Mouse (Mus musculus) left cerebral cortex, adult 18-20 months (tissue): ENCODE measurements around the gene Irf9. TPM values are rescaled to one million over a fixed set of nuclear protein-coding genes. Genes with fewer than 3 reads are reported as not detected.

Experiments used
- DNase-seq, 2 experiments: peaks; one replicate each; pipeline ENCODE4 v3.0.0; 2021 to 2022; ENCODE audit warnings: low spot score in 2 of 2, mixed read lengths in 1 of 2
- long read RNA-seq, 2 experiments: library from polyadenylated mRNA; stranded (forward); transcript quantifications; one replicate each; pipeline ENCODE4 v2.0.0; 2021
- total RNA-seq, 2 experiments: library from RNA; stranded (reverse); gene quantifications; 2 replicates each; pipeline ENCODE4 v1.2.3; 2021

The Irf9 gene
- total RNA-seq, result 10 to 100 TPM; 11.7 to 11.8 TPM
- long read RNA-seq, experiment 1, transcript Irf9-202 (9 exons, 2,459 nt), result major isoform, 5 of 5 reads
- long read RNA-seq, experiment 1, partial matches to known transcripts, result 0 of 5 reads
- long read RNA-seq, experiment 1, other reads (novel, unspliced or antisense), result 0 of 5 reads
- long read RNA-seq, experiment 2, partial matches to known transcripts, result 0 of 5 reads
- long read RNA-seq, experiment 2, other reads (novel, unspliced or antisense), result 0 of 5 reads

DNA sequence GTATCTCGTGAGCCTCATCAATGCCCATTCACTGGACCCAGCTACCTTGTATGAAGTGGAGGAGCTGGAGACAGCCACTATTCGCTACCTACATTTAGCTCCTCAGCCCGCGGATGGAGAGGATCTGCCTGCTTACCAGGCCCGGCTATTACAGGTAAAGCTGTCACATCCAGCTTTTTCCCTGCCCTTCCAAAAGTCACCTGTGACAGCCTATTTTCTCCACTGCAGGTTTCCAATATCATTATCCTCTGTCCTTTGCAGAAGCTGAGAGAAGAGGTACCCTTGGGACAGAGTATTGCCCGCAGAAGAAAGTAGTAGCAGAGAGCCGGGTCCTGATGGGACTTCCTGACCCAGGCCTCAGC, at the start of gene Irf9:
Gene Irf9, plus strand, starts transcription at position 301 of the 362 bp plus-strand sequence.
- no peak for DNase-seq

DNA sequence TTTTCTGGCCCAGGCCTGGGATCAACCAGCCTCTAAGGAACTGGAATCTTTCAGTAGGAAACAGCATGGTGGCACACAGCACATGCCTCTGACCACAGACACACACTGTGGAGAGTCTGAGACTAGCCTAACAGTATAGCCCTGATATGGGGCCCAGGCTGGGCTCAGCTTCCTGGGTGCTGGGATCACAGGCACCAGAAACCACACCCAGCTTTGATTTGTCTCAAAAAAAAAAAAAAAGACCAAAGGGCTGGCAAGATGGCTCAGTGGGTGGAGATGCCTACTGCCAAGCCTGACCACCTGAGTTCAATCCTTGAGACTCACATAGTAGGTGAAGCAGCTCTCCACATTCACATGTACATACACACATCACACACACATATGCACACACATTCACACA, 48.7 kb upstream of the Irf9 start:
- DNase-seq, result no peak

DNA sequence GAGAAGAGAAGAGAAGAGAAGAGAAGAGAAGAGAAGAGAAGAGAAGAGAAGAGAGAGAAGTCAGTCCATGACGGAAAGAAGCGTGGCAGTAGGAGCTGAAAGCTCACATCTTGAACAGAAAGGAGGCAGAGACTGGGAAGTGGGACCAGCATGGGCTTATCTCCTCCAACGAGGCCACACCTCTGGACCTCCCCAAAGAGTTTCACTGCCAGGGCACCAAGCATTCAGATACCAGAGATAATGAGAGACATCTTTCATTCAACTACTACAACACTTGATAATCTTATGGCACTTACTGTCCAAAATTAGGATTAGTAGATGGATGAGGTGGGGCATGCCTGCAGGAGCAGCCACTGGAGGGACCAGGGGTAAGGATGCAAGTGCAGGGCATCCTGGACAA, 47.6 kb upstream of the Irf9 start:
- no peak for DNase-seq

DNA sequence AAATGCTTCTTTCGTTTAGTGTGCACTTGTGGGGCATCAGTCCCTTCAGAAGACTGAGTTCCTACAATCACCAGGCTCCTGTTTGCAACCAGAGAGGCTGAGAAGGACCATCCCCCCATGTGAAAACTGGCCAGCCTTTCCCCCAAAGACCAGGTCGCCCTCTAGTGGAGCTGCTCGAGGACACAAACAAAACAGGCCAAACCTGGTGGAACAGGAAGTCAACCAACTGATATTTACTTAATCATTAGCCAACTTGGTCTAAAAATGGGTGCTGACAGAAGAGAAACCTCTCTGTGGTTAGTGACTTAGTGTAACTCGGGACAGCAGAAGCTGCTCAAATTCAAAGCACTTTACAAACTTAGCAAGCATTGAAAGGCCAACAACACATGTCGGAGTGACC, 46.4 kb upstream of the Irf9 start:
- peak; percentile 73 to 77 for DNase-seq

DNA sequence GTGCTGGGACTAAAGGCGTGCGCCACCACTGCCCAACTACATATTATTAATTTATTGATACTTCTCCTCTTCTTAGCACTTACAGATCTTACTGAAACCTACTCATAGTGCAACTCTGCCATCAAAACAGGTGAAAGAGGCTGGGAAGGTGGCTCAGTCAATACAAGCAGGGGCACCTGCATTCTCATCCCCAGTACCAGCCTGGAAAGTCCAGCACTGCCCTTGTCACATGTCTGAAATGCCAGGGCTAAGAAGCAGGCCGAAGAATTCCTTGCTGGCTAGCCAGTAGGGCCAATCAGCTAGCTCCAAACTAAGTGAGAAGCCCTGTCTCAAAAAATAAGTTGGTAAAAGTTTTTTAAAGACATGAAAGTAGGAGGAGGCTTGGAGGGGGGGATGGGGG, 45.8 kb upstream of the Irf9 start:
- no peak for DNase-seq

DNA sequence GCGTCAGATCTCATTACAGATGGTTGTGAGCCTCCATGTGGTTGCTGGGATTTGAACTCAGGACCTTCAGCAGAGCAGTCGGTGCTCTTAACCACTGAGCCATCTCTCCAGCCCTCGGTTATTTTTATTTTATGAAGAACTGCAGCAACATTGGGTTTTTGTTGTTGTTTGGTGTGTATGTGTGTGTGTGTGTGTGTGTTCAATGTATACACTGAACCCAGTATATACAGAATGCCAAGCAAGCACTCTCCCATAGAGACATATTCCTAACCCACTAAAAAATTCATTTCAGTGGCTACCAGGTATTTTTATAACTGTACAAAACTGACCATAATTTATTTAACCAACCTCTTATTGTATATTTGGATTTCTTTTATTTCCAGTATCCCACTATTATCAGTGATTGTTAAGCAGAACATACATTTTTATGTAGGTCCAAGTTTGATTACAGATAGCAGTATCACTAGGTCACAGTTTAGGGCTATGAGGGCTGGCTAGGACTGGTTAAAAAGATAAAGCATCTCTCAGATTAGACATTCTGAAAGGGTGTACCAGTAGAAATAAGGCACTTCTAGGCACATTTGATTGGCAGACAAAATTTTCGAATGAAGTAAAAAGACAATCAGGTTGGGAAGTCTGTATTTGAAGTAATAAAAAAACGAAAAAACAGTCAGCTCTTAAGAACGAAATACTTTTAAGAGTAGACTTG, 44.5 kb upstream of the Irf9 start:
- no peak for DNase-seq

DNA sequence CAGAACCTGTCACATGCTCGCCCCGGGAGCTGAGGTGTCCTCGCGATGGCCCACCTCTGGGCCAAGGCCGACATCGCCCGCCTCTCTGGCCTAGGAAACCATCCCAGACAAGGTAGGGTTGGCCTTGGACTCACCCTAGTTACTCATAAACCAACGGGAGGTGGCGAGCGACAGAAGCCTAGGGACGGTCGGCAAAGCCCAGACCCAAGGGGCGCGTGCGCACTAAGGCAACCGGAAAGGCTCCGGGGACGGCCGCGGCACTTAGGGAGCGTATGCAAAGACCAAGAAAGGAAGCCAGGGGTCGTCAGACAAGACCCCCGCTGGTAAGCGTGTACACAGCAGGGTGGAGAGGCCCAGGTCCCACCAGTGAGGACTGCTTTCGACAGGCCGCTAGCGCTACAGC, 43.6 kb upstream of the Irf9 start, which contains the start of gene Dcaf11:
Gene Dcaf11, plus strand, starts transcription at position 208 of the 403 bp plus-strand sequence.
- peak; percentile 82 to 88 for DNase-seq

DNA sequence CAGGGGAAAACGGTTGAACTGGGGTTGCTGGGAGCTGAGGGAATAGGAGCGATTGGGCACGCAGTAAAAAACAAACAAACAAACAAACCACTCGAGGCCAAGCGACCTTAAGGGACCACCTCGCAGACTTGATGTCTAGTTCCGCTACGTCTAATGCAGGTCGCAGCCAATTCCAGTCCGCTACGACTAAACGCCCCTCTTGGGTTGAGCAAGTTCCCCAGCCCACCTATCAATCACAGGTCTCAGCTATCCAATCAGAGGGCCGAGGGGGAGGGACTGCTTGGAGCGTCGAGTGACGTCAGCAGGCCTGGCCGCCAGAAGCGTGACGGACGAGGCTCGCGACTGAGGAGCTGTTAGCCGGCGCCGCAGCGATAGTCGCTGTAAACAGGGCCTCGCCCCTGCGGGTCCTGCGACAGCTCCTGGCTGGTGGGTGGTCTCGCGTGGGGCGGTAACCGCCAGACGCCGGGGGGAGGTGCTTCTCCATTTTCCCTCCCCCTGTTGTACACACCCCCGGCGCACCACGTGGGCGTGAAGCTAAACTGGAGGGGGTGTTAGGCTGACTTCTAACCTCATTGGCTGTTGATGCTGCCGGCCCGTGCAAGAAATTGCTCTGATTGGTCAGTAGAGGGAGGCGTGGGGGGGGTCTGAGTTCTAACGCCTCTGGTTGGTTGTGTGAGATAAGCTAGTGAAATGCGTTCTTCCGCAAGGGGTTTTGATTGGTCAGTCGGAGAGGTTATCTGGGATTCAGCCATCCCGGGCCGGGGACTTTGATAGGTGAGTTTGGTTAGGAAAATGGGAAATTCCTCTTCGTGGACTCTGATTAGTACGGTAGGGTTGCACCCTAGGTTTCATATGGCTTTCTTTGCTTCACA, 42.9 kb upstream of the Irf9 start, which contains the start of gene A730061H03Rik:
Gene A730061H03Rik, minus strand, starts transcription at position 205 of the 872 bp plus-strand sequence.
- peak; percentile 97 to 98 for DNase-seq

DNA sequence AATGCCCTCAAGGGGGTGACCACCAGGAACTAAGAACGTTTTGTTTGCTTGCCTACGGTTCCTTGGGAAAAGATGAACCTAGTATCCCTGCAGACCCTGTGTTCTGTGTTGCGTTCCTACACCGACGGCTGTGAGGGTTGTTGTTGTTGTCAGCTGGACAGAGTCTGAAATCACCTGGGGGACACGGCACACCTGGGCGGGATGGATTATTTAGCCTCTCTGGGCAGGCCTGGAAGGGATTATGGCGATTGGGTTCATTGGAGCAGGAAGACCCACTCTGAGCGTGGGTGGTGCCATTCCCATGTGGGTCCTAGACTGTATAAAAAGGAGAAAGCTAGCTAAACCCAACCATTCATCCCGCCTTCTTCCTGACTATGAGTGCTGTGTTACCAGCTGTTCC, 41.5 kb upstream of the Irf9 start:
- no peak for DNase-seq

DNA sequence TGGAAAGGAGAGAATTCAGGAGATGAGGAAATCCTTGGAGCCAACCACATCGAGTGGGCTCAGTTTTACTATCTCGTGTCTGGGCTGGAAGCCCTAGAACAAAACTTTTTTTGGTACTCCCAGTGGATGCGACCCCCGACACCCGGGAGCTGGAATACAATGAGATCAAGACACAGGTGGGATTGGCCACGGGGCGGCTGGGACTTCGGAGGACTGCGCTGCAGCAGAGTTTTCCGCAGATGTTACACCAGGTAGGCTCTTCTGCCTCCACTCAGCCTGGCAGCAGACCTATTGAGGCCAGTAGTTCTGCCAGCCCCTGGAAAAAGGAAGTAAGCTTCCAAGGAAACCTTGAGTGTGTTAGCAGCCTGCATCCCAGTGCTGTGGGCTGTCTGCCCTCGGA, 40.1 kb upstream of the Irf9 start:
- no peak for DNase-seq

DNA sequence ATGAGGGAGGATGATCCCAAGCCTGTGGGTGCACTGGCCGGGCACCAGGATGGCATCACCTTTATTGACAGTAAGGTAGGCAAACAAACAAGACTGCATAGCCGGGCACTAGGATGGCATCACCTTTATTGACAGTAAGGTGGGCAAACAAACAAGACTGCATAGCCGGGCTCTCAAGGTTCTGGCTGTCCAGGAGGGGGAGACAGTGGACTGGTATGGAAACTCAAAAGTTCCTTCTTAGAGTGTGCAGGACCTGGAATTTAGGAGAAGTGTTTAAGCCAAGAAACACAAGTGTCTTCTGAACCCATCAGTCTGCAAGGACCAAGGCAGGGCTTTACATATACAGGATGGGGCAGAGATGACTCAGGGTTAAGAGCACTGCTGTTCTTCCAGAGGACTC, 37.6 kb upstream of the Irf9 start:
- DNase-seq, result no peak

DNA sequence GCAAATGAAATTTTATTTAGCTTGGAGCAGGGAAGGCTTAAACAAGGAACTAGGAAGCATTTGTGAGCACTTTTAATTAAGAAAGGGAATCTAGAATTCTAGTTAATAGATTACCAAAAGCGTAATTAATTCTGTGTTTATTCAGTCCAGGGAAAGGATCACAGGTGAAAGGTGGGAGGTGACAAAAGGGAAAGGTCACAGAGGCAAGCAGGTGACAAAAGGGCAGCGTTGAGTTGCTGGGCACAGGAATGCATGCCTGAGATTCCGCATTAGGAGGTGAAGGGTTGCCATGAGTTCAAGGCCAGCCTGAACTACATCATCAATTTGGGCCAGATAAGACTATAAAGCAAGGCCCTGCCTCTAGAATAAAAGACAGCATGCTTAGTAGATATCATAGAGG, 35.9 kb upstream of the Irf9 start:
- no peak for DNase-seq

DNA sequence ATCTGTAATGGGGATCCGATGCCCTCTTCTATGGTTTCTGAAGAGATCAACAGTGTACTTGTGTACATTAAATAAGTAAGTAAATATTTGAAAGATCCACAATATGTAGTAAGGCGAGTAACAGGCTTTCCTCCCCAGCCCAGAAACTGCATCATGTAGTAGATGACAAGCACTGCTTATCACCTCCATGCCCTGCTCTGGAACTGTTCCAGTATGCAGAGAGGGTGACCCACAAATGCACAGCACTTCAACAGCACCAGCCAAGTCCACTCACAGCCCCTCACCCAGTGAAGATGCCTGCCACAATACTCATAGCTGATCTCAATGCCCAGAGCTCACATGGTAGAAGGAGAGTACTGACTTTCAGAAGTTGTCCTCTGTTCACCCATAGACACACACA, 32.8 kb upstream of the Irf9 start:
- DNase-seq, result no peak

DNA sequence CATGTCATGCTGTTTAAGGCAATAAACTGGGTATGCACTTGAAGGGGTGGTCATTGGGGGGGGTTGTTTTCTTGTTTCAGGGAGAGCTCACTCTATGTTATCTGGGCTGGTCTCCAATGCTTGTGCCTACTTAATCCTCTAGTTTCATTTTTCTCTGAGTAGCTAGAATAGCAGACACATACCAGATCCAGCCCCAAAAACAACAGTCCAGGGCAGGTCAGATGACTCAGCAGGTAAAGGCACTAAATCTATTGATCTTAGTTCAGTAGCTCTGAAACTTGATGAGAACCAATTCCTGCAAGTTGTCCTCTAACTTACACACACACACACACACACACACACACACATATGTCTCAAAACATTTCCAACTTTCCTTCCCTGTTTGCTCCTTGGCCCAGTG, 31.6 kb upstream of the Irf9 start:
- no peak for DNase-seq

DNA sequence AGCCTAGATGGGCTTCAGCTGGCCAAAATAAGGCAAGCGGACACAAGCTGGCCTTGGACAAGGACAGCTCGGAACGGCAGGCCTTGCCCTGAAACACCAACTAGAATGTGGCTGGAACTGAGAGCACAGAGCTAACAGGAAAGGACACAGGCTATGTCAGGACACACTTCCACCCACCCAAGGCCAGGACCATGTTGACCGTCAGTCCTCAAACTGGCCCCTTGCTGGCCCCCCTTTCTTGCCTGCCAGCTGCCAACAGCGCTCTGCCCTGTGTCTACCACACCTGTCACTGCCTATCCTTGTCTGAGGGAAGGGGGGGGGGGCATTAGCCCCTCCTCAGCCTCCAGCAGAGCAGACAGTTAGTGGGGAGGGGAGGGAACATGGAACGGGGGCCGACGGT, 28.1 kb upstream of the Irf9 start, which contains the start of gene Fitm1:
Gene Fitm1, plus strand, starts transcription at position 316 of the 400 bp plus-strand sequence.
- no peak for DNase-seq

DNA sequence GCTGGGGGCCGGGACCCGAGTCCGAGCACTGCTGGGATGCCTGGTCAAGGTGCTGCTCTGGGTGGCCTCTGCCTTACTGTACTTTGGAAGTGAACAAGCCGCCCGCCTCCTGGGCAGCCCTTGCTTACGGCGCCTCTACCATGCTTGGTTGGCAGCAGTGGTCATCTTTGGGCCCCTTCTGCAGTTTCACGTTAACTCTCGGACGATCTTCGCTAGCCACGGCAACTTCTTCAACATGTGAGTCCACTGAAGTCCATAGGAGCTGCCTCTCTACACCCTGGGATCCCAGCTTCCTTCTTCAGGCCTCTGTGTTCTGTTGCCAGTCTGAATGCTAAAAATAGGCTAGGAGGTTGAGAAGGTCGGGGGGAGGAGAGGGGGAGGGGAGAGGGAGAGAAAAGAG, 27.7 kb upstream of the Irf9 start:
- no peak for DNase-seq

DNA sequence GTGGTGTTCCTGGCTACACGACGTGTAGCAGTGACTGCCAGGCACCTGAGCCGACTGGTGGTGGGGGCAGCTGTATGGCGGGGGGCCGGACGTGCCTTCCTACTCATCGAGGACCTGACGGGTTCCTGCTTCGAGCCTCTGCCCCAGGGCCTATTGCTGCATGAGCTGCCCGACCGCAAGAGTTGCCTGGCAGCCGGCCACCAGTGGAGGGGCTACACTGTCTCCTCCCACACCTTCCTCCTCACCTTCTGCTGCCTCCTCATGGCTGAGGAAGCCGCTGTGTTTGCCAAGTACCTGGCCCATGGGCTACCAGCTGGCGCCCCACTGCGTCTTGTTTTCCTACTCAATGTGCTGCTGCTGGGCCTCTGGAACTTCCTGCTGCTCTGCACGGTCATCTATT, 27.0 kb upstream of the Irf9 start:
- peak; percentile 32 to 39 for DNase-seq

DNA sequence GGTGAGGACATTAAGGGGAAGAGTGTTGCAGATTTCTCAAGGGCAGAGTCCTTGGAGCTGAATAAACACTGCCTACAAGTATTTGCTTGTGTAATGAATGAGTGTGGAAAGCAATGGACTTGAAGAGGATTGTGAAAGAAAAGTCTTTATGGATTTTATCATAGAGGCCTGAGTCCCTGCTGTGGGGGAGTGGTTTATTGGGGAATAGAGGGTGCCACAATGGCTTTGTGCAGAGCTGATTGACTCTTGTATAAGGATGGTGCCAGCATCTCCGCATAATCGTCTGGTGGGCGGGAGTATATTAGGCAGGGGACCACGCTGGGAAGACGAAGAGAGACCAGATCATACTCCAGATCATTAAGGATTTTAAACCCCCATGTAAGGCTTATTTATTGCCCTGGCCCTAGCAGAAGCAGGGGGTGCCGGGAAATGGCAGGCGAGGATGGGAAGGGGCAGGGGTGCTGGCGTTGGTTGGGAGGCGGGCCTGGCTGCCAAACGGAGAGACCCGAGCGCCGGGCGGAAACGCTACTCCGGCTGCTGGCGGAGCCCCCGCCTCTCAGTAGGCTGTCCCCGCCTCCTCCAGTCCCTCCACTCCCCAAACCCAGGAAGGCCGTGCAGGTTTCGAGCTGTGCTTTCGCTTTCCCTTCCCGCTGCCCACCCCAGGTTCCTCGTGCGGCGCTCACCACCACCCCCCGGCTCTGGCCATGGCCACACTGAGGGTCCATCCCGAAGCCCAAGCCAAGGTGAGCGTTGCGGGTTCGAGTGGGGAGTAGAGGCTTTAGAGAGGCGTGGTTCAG, 25.3 kb upstream of the Irf9 start, which contains the start of gene Psme1:
Gene Psme1, plus strand, starts transcription at position 253 of the 797 bp plus-strand sequence.
- DNase-seq, result peak; percentile 43 to 64

DNA sequence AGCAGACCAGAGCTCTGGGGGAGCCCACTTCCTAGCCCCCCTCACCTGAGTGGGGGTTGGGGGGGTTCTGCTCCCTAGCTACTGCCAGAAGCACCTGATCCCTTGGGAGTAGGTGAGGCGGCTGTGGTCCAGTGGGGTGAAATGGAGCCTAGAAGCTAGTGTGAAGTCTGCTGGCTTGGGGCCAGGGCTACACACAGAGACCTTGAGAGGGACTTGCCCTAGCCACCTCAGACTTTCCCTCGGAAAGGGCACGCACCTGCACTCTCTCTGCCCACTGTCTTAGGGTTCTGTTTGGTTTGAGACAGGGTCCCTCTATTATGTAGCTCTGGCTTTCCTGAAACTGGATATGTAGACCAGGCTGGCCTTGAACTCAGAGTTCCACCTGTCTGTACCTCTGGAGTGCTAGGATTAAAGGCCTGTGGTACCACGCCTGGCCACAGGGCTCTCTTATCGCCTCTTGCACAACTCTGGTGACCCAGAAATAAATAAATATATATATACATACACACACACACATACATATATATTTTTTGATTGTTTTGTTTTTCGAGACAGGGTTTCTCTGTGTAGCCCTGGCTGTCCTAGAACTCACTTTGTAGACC, 24.6 kb upstream of the Irf9 start:
- DNase-seq, result no peak
